Comparison of ENCODE assay signal across 14 mouse cellular contexts in the genomic region with DNA sequence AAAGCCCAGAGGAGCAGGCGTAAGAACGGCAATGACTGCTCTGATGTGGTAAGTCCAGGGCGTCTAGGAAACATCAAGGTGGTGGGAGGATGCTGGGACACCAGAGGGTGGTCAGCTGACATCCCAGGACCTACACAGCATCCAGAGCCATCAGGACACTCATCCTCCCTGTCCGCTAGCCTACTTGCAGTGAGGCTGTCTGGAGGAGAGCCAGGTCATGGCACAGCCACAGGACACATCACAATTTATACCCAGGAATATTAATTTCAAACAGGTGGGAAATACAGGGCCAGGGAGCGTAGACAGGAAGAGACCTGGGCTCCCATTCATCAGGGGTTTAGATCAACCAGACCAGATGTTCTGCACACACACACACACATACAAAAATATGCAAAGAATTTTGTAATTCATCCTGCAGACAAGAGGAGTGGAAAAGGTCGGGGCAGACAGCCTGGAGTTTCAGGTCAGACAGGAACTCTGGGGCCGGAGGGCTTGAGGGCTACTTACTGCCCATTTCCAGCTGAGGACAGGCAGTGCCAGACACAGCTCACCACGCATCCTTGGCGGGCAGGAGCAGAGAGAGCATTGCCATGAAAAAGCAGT.
DNase-seq lines count a peak whose midpoint lies in the region; ATAC-seq and TF ChIP-seq lines count a peak whose summit lies in the region.
"Had no signal": no experiment of that assay in that cellular context is flagged by ENCODE, and none has a peak within 500 bp of the region (broad histone marks: within the 10 kb centered on the region; RNA-seq: fewer than 3 reads in every experiment).

No protein-coding gene starts in this region.

- H3K4me3 ChIP-seq in hindbrain, postnatal 0 days (ENCODE audit: low read length) = no peak overlapping the region
- H3K4me3 ChIP-seq in hindbrain, embryonic 16.5 days (ENCODE audit: low read length) = no peak overlapping the region
- H3K4me3 ChIP-seq in embryonic facial prominence, embryonic 10.5 days = 0 out of 2 replicates have a peak overlapping the region, but pooled peaks have one; percentile 16
- H3K4me3 ChIP-seq: hindbrain, embryonic 13.5 days; liver, embryonic 13.5 days had no signal

- no peak for TF ChIP-seq CTCF in hindbrain, postnatal 0 days (IDR thresholded peaks at IDR 0.05; ENCODE audit: low read depth)

- H3K4me2 ChIP-seq in hindbrain, postnatal 0 days (ENCODE audit: low read depth, low read length) = no peak overlapping the region
- no peak overlapping the region for H3K4me2 ChIP-seq in hindbrain, embryonic 16.5 days (ENCODE audit: low read length)
- H3K4me2 ChIP-seq: hindbrain, embryonic 13.5 days; liver, embryonic 13.5 days had no signal

- ATAC-seq in hindbrain, postnatal 0 days = 0 out of 2 replicates have a peak, but pooled peaks have one; percentile 10
- ATAC-seq in hindbrain, embryonic 16.5 days = no peak
- ATAC-seq: lung, postnatal 0 days had no signal

- DNase-seq in hindbrain, postnatal 0 days (ENCODE audit: low spot score) = no peak
- DNase-seq in 3T3-L1 (ENCODE audit: low read depth, low spot score) = peak; percentile 5
- DNase-seq in cerebellum, adult 9-10 months = peak; percentile 59
- DNase-seq in embryonic facial prominence, embryonic 10.5 days (ENCODE audit: low spot score) = peak; percentile 68
- no peak for DNase-seq in layer of hippocampus, postnatal 36 days
- no peak for DNase-seq in layer of hippocampus, postnatal 25 days (ENCODE audit: extremely low spot score in 1 of 2, low spot score in 1 of 2)
- no peak for DNase-seq in heart, adult 18-20 months
- DNase-seq: liver, embryonic 13.5 days; right cerebral cortex, adult 18-20 months; spleen, adult 18-20 months had no signal

- H3K9me3 ChIP-seq in hindbrain, postnatal 0 days (ENCODE audit: low read length) = no peaks in the 10 kb centered on the region
- H3K9me3 ChIP-seq in hindbrain, embryonic 16.5 days (ENCODE audit: control insufficient read depth, low read length) = no peaks in the 10 kb centered on the region
- no peaks in the 10 kb centered on the region for H3K9me3 ChIP-seq in embryonic facial prominence, embryonic 10.5 days
- H3K9me3 ChIP-seq: liver, embryonic 13.5 days had no signal

- H3K36me3 ChIP-seq in hindbrain, postnatal 0 days (ENCODE audit: insufficient read depth, low read length) = no peaks in the 10 kb centered on the region
- no peaks in the 10 kb centered on the region for H3K36me3 ChIP-seq in hindbrain, embryonic 16.5 days (ENCODE audit: control insufficient read depth, insufficient read depth, low read length)
- no peaks in the 10 kb centered on the region for H3K36me3 ChIP-seq in embryonic facial prominence, embryonic 10.5 days (replicated peaks)
- H3K36me3 ChIP-seq: G1E; hindbrain, embryonic 13.5 days; liver, embryonic 13.5 days had no signal

- 59% methylated on average over 9 of the region's 9 CpGs for WGBS in hindbrain, postnatal 0 days
- 63% methylated on average over 9 of the region's 9 CpGs for WGBS in hindbrain, embryonic 16.5 days
- WGBS in embryonic facial prominence, embryonic 10.5 days = 31% methylated on average over 9 of the region's 9 CpGs

- H3K27me3 ChIP-seq in hindbrain, postnatal 0 days (ENCODE audit: insufficient read depth, low read length) = no peaks in the 10 kb centered on the region
- no peaks in the 10 kb centered on the region for H3K27me3 ChIP-seq in hindbrain, embryonic 16.5 days (replicated peaks; ENCODE audit: control insufficient read depth, insufficient read depth, low read length)
- no peaks in the 10 kb centered on the region for H3K27me3 ChIP-seq in embryonic facial prominence, embryonic 10.5 days (replicated peaks; ENCODE audit: low read depth, poor library complexity, severe bottlenecking)
- H3K27me3 ChIP-seq: hindbrain, embryonic 13.5 days; liver, embryonic 13.5 days had no signal

- no peak overlapping the region for H3K27ac ChIP-seq in hindbrain, postnatal 0 days
- H3K27ac ChIP-seq in hindbrain, embryonic 16.5 days (ENCODE audit: low read depth, low read length) = no peak overlapping the region
- H3K27ac ChIP-seq in embryonic facial prominence, embryonic 10.5 days (replicated peaks) = peak overlapping the region; percentile 81
- H3K27ac ChIP-seq: hindbrain, embryonic 13.5 days; liver, embryonic 13.5 days had no signal

- no peak overlapping the region for H3K9ac ChIP-seq in hindbrain, postnatal 0 days (replicated peaks; ENCODE audit: low read length)
- no peak overlapping the region for H3K9ac ChIP-seq in hindbrain, embryonic 16.5 days (ENCODE audit: low read depth, low read length)
- H3K9ac ChIP-seq: hindbrain, embryonic 13.5 days; liver, embryonic 13.5 days had no signal

- H3K4me1 ChIP-seq in hindbrain, postnatal 0 days (ENCODE audit: insufficient read depth, low read length) = no peaks in the 10 kb centered on the region
- no peaks in the 10 kb centered on the region; the same call in 1 of the 2 replicates for H3K4me1 ChIP-seq in hindbrain, embryonic 16.5 days (ENCODE audit: control insufficient read depth, insufficient read depth, low read depth, low read length)
- peaks cover 51% of the 10 kb centered on the region for H3K4me1 ChIP-seq in embryonic facial prominence, embryonic 10.5 days
- H3K4me1 ChIP-seq: liver, embryonic 13.5 days had no signal

Comparison
In these comparisons a context has a peak if more than half of its experiments do, and no peak if none do; other contexts are left out.
1. DNase-seq: peak in 3T3-L1 (single experiment), cerebellum, adult 9-10 months (single experiment) and embryonic facial prominence, embryonic 10.5 days (single experiment); none in hindbrain, postnatal 0 days (single experiment), layer of hippocampus, postnatal 36 days (0 of 2), layer of hippocampus, postnatal 25 days (0 of 2) and heart, adult 18-20 months (0 of 2).